Mouse (Mus musculus) ES-E14 (cell line): Measurements from ENCODE around the gene Ell. TPM values are rescaled to one million over a fixed set of nuclear protein-coding genes. Genes with fewer than 3 reads are reported as not detected.

Experiments
- DNase-seq: peaks from one replicate; pipeline ENCODE4 v3.0.0-alpha.2; 2013; ENCODE audit warnings: low read depth, low spot score
- H3K27ac ChIP-seq: 2 replicates; pipeline ENCODE4 v1.5.1; 2012; ENCODE audit warnings: low read depth, mild to moderate bottlenecking, low read length, moderate library complexity, mixed read lengths; ENCODE audit not compliant: poor library complexity, insufficient read depth, severe bottlenecking
- H3K36me3 ChIP-seq: 2 replicates; pipeline ENCODE4 v1.6.1; 2012; ENCODE audit warnings: mild to moderate bottlenecking, low read length, moderate library complexity, mixed read lengths; ENCODE audit not compliant: control insufficient read depth, poor library complexity, insufficient read depth, severe bottlenecking
- H3K4me1 ChIP-seq, 2 experiments: fragments of 150-350 bp in 1 of 2; sonication (generic) in 1 of 2; 2 replicates each; pipeline ENCODE4 v1.6.1; 2012; ENCODE audit warnings: low read length in 2 of 2, mild to moderate bottlenecking in 1 of 2, mixed read lengths in 1 of 2; ENCODE audit not compliant: control insufficient read depth in 2 of 2, insufficient read depth in 2 of 2, poor library complexity in 1 of 2
- H3K4me3 ChIP-seq, 2 experiments: fragments of 150-350 bp in 1 of 2; sonication (generic) in 1 of 2; 2 replicates each; pipeline ENCODE4 v1.5.1; 2012; ENCODE audit warnings: low read length in 2 of 2, low read depth in 1 of 2, mild to moderate bottlenecking in 1 of 2, mixed read lengths in 1 of 2; ENCODE audit not compliant: insufficient read depth in 1 of 2, poor library complexity in 1 of 2, severe bottlenecking in 1 of 2
- H3K9ac ChIP-seq: 2 replicates; pipeline ENCODE4 v1.6.1; 2012; ENCODE audit warnings: low read depth, mild to moderate bottlenecking, low read length, mixed read lengths; ENCODE audit not compliant: poor library complexity, insufficient read depth, severe bottlenecking
- H3K9me3 ChIP-seq: fragments of 150-350 bp; sonication (generic); 2 replicates; pipeline ENCODE4 v1.6.1; 2012; ENCODE audit warnings: low read depth, mild to moderate bottlenecking, low read length; ENCODE audit not compliant: control insufficient read depth, insufficient read depth
- CHD2 ChIP-seq: IDR thresholded peaks from 2 replicates; pipeline ENCODE4 v1.6.1; 2014; ENCODE audit warnings: mild to moderate bottlenecking, low read depth, low read length, inconsistent platforms
- HCFC1 ChIP-seq: IDR thresholded peaks from 2 replicates; pipeline ENCODE4 v1.6.1; 2012; ENCODE audit warnings: low read length, inconsistent platforms, borderline replicate concordance; ENCODE audit not compliant: insufficient read depth
- MAFK ChIP-seq: IDR thresholded peaks from 2 replicates; pipeline ENCODE4 v1.6.1; 2014; ENCODE audit warnings: mild to moderate bottlenecking, low read depth, low read length, inconsistent platforms; ENCODE audit not compliant: insufficient read depth
- ZC3H11A ChIP-seq: IDR thresholded peaks from 2 replicates; pipeline ENCODE4 v1.6.1; 2012; ENCODE audit warnings: low read depth, mild to moderate bottlenecking, inconsistent platforms, low read length, borderline replicate concordance
- ZNF384 ChIP-seq: IDR thresholded peaks from 2 replicates; pipeline ENCODE4 v1.6.1; 2012; ENCODE audit warnings: low read depth, low read length, inconsistent platforms
- in situ Hi-C, 2 experiments: fragments of 600-800 bp; cut with MboI; formaldehyde crosslinking; loops; one replicate each; pipeline ENCODE4 v1.15.1; 2025; ENCODE audit warnings: low sequenced_read_pairs in 2 of 2, inconsistent platforms in 1 of 2; ENCODE audit not compliant: unreplicated experiment in 2 of 2
- total RNA-seq: library from RNA; depleted of rRNA; stranded (reverse); fragments of 300-350 nt; gene quantifications from 2 replicates; pipeline ENCODE4 v1.2.3, GENCODE M21; 2012

Gene Ell
- total RNA-seq, 1 experiment: 15.8 TPM

DNA sequence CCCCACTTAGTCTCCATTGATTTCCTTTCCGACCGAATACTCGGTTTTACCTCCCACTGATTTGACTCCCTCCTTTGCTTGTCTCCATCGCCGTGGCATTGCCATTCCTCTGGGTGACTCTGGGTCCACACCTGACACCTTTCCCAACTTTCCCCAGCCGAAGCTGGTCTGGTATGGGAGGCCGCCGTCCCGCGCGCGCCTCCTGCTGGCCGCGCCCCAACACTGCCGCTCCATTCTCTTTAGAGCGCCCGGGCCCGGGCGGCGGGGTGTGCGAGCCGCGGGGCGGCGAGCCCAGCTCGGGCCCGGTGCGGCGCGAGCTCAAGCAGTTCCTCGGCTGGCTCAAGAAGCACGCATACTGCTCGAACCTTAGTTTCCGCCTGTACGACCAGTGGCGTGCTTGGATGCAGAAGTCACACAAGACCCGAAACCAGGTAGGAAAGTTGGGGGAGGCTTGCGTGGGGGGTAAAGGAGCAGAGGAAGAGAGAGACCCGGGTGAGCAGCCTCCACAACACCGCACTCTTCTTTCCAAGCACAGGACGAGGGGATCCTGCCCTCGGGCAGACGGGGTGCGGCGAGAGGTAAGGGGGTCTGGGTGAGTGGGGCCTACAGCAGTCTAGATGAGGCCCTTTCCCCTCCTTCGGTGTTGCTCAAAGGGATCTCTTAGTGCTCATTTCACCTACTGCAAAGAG lies 36.1 kb upstream of the Ell start:
- Histone ChIP-seq H3K9ac (peak overlapping the region; percentile 36; the same call in 1 of the 2 replicates), H3K4me3 (no peak overlapping the region), H3K9me3 (no peaks in the 10 kb centered on the region), H3K4me1 (peaks cover 7 to 17% of the 10 kb centered on the region in 2 experiments; a peak in 2 of 4 replicates), H3K36me3 (peaks cover 17% of the 10 kb centered on the region), H3K27ac (no peak overlapping the region)
- peak; percentile 62; the same call in 1 of the 2 replicates for TF ChIP-seq ZC3H11A
- TF ChIP-seq CHD2: no peak
- no peak for DNase-seq
- in situ Hi-C loops: no loop called here

DNA sequence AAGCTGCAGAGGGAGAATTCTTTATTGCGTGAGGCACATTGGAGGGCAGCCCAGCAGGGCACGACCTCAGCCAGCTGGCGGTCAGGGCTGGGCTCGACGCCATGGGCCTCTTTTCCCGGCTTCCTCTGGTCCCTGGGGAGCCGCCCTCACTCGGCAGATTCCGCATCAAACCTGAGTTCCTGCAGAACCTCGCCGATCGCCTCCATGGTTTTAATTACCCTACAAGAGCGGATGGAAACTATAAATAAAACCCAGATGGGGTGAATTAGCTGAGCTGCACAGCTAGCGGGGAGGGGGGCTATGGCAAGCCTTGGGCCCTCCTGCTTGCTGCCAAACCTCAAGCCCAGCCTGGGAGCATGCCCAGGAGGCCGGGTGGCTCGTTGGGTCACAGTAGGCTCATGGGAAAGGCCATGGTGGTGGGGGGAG lies 35.0 kb upstream of the Ell start:
- Histone ChIP-seq H3K27ac (no peak overlapping the region), H3K9ac (no peak overlapping the region), H3K9me3 (no peaks in the 10 kb centered on the region), H3K36me3 (peaks cover 27% of the 10 kb centered on the region), H3K4me3 (no peak overlapping the region), H3K4me1 (peaks cover 7 to 17% of the 10 kb centered on the region in 2 experiments; a peak in 2 of 4 replicates)
- no peak for DNase-seq
- TF ChIP-seq MAFK (no peak), ZNF384 (no peak), CHD2 (no peak), HCFC1 (no peak), ZC3H11A (no peak)
- in situ Hi-C loops: no loop called here

- TF ChIP-seq ZC3H11A (0 out of 2 replicates have a peak, but pooled peaks have one; percentile 5), ZNF384 (no peak)
- no peak overlapping the region for H3K4me3 ChIP-seq
- in situ Hi-C loops: no loop called here
- no peaks in the 10 kb centered on the region for H3K9me3 ChIP-seq
- DNase-seq: no peak
- H3K36me3 ChIP-seq: peaks cover 30% of the 10 kb centered on the region
- peaks cover 7 to 17% of the 10 kb centered on the region in 2 experiments; a peak in 2 of 4 replicates for H3K4me1 ChIP-seq
- H3K27ac ChIP-seq: no peak overlapping the region
- H3K9ac ChIP-seq: no peak overlapping the region
These were observed 34.4 kb upstream of the Ell start for GRCm38 (mm10) chr8:70504851-70505250.

- no peak overlapping the region for H3K27ac ChIP-seq
- DNase-seq: no peak
- peaks cover 4 to 13% of the 10 kb centered on the region in 2 experiments; a peak in 2 of 4 replicates for H3K4me1 ChIP-seq
- no peaks in the 10 kb centered on the region for H3K9me3 ChIP-seq
- in situ Hi-C loops: no loop called here
- H3K36me3 ChIP-seq: peaks cover 30% of the 10 kb centered on the region
- H3K4me3 ChIP-seq: peak overlapping the region; percentile 89 to 92
- H3K9ac ChIP-seq: peak overlapping the region; percentile 51
- TF ChIP-seq ZNF384: no peak
- TF ChIP-seq ZC3H11A: no peak
- no peak for TF ChIP-seq CHD2
- TF ChIP-seq MAFK: no peak
- no peak for TF ChIP-seq HCFC1
These were observed 33.4 kb upstream of the Ell start for GRCm38 (mm10) chr8:70505698-70506327.
